Mouse (Mus musculus) ES-Bruce4 (cell line): ENCODE measurements around the gene Mov10. TPM values are rescaled to one million over a fixed set of nuclear protein-coding genes. Genes with fewer than 3 reads are reported as not detected.

Experiments used
- H3K27ac ChIP-seq: 2 replicates; pipeline ENCODE4 v1.5.1; 2012; ENCODE audit warnings: low read length, inconsistent platforms; ENCODE audit not compliant: insufficient read depth
- H3K27me3 ChIP-seq: 2 replicates; pipeline ENCODE4 v1.6.1; 2012; ENCODE audit warnings: mild to moderate bottlenecking, low read length, inconsistent platforms; ENCODE audit not compliant: control insufficient read depth, poor library complexity, insufficient read depth, severe bottlenecking
- H3K36me3 ChIP-seq: 2 replicates; pipeline ENCODE4 v1.6.1; 2012; ENCODE audit warnings: inconsistent platforms, mild to moderate bottlenecking, low read length, moderate library complexity; ENCODE audit not compliant: control insufficient read depth, poor library complexity, insufficient read depth, severe bottlenecking
- H3K4me1 ChIP-seq: one replicate; pipeline ENCODE4 v1.8.1; 2011; ENCODE audit warnings: low read length; ENCODE audit not compliant: control insufficient read depth, insufficient read depth
- H3K4me3 ChIP-seq: 2 replicates; pipeline ENCODE4 v1.5.1; 2011; ENCODE audit warnings: low read depth, mild to moderate bottlenecking, low read length
- H3K9ac ChIP-seq: 2 replicates; pipeline ENCODE4 v1.6.1; 2012; ENCODE audit warnings: low read depth, mild to moderate bottlenecking, inconsistent platforms; ENCODE audit not compliant: poor library complexity, severe bottlenecking
- H3K9me3 ChIP-seq: replicated peaks from 2 replicates; pipeline ENCODE4 v1.6.1; 2012; ENCODE audit warnings: mild to moderate bottlenecking, low read length, inconsistent platforms; ENCODE audit not compliant: control insufficient read depth, poor library complexity, insufficient read depth, severe bottlenecking
- CTCF ChIP-seq: IDR thresholded peaks from one replicate; pipeline ENCODE4 v1.8.1; 2011; ENCODE audit warnings: low read depth, low read length
- EP300 ChIP-seq: IDR thresholded peaks from 2 replicates; pipeline ENCODE4 v1.6.1; 2011; ENCODE audit warnings: low read depth, low read length; ENCODE audit not compliant: insufficient read depth
- POLR2A ChIP-seq: IDR thresholded peaks from one replicate; pipeline ENCODE4 v1.8.1; 2011; ENCODE audit warnings: low read length; ENCODE audit not compliant: insufficient read depth
- polyA plus RNA-seq: library from polyadenylated mRNA; stranded (reverse); fragments of >200 nt; gene quantifications from 2 replicates; pipeline ENCODE4 v1.2.4, GENCODE M21; 2011; ENCODE audit warnings: low read depth; ENCODE audit not compliant: missing spikeins, insufficient read depth, insufficient read length

The Mov10 gene
- polyA plus RNA-seq, 1 experiment: 79.9 TPM

- Histone ChIP-seq H3K9me3 (no peaks in the 10 kb centered on the region), H3K9ac (no peak overlapping the region), H3K4me3 (no peak overlapping the region), H3K27me3 (no peaks in the 10 kb centered on the region), H3K27ac (no peak overlapping the region), H3K4me1 (peaks cover 1% of the 10 kb centered on the region), H3K36me3 (peaks cover 7% of the 10 kb centered on the region)
- TF ChIP-seq EP300 (no peak), POLR2A (no peak), CTCF (no peak)
These were observed 4.0 kb upstream of the Mov10 start for GRCm38 (mm10) chr3:104822413-104822812.

GRCm38 (mm10) chr3:104820426-104820825 lies 2.1 kb upstream of the Mov10 start:
- no peak overlapping the region for H3K9ac ChIP-seq
- H3K4me3 ChIP-seq: no peak overlapping the region
- TF ChIP-seq POLR2A: no peak
- no peak for TF ChIP-seq EP300
- TF ChIP-seq CTCF: no peak
- H3K27me3 ChIP-seq: no peaks in the 10 kb centered on the region
- peak overlapping the region; percentile 64; the same call in 1 of the 2 replicates for H3K27ac ChIP-seq
- H3K4me1 ChIP-seq: peaks cover 3% of the 10 kb centered on the region
- peaks cover 3% of the 10 kb centered on the region for H3K36me3 ChIP-seq
- no peaks in the 10 kb centered on the region for H3K9me3 ChIP-seq

- Histone ChIP-seq H3K4me3 (peak overlapping the region; percentile 72), H3K9me3 (no peaks in the 10 kb centered on the region), H3K27me3 (no peaks in the 10 kb centered on the region), H3K9ac (peak overlapping the region; percentile 91; the same call in 1 of the 2 replicates), H3K36me3 (no peaks in the 10 kb centered on the region; the same call in 1 of the 2 replicates), H3K4me1 (peaks cover 5% of the 10 kb centered on the region), H3K27ac (peak overlapping the region; percentile 23)
- TF ChIP-seq POLR2A: no peak
- TF ChIP-seq CTCF: no peak
- no peak for TF ChIP-seq EP300
These were observed 379 bp upstream of the Mov10 start for GRCm38 (mm10) chr3:104818749-104819134.

- no peaks in the 10 kb centered on the region for H3K27me3 ChIP-seq
- H3K36me3 ChIP-seq: no peaks in the 10 kb centered on the region; the same call in 1 of the 2 replicates
- no peaks in the 10 kb centered on the region for H3K9me3 ChIP-seq
- H3K4me1 ChIP-seq: peaks cover 5% of the 10 kb centered on the region
- H3K9ac ChIP-seq: peak overlapping the region; percentile 91
- peak overlapping the region; percentile 31 for H3K27ac ChIP-seq
- TF ChIP-seq EP300 (no peak), CTCF (no peak), POLR2A (no peak)
- H3K4me3 ChIP-seq: peak overlapping the region; percentile 72
These were observed 827 bp downstream of the Mov10 start for GRCm38 (mm10) chr3:104817481-104817990.

- Histone ChIP-seq H3K9me3 (no peaks in the 10 kb centered on the region), H3K27me3 (no peaks in the 10 kb centered on the region), H3K4me1 (peaks cover 5% of the 10 kb centered on the region), H3K27ac (peak overlapping the region; percentile 99), H3K4me3 (no peak overlapping the region; the same call in 1 of the 2 replicates), H3K9ac (peak overlapping the region; percentile 51), H3K36me3 (no peaks in the 10 kb centered on the region; the same call in 1 of the 2 replicates)
- TF ChIP-seq CTCF (peak; percentile 18), POLR2A (no peak)
These were observed 2.2 kb downstream of the Mov10 start for GRCm38 (mm10) chr3:104816130-104816529.

- no peak overlapping the region for H3K4me3 ChIP-seq
- peaks cover 4% of the 10 kb centered on the region for H3K4me1 ChIP-seq
- no peaks in the 10 kb centered on the region for H3K27me3 ChIP-seq
- TF ChIP-seq EP300 (no peak), POLR2A (no peak), CTCF (no peak)
- peak overlapping the region; percentile 98 for H3K27ac ChIP-seq
- H3K9me3 ChIP-seq: no peaks in the 10 kb centered on the region
- H3K9ac ChIP-seq: no peak overlapping the region
- no peaks in the 10 kb centered on the region for H3K36me3 ChIP-seq
These were observed 3.0 kb downstream of the Mov10 start for GRCm38 (mm10) chr3:104815346-104815745.
